Mouse (Mus musculus): Measurements from ENCODE around the gene Gpbar1. TPM values are rescaled to one million over a fixed set of nuclear protein-coding genes. Genes with fewer than 3 reads are reported as not detected.
"Not testable (repeated sequence)": the region's sequence is repeated elsewhere in the genome, so short reads cannot be mapped to it uniquely, and the experiment has no call there.

Gpbar1 gene
- polyA plus RNA-seq, 1 experiment from 2014 or later = 0.39 TPM

GRCm38 (mm10) chr1:74321396-74321795 lies 43.0 kb downstream of the Gpbar1 start:
- Histone ChIP-seq H3K27ac (ENCODE audit: low read length) (no peak overlapping the region), H3K36me3 (ENCODE audit: control insufficient read depth, insufficient read depth) (no peaks in the 10 kb centered on the region), H3K27me3 (ENCODE audit: control insufficient read depth, insufficient read depth, low read depth, low read length) (no peaks in the 10 kb centered on the region), H3K4me2 (ENCODE audit: low read depth, low read length) (no peak overlapping the region), H3K4me1 (ENCODE audit: control insufficient read depth, low read depth, low read length) (no peaks in the 10 kb centered on the region), H3K9ac (ENCODE audit: low read depth, low read length) (no peak overlapping the region), H3K9me3 (replicated peaks; ENCODE audit: control insufficient read depth, low read length) (no peaks in the 10 kb centered on the region), H3K4me3 (ENCODE audit: low read depth, low read length) (no peak overlapping the region)
- no peak for ATAC-seq (ENCODE audit: low read depth)
- WGBS (ENCODE audit: insufficient replicate concordance) = 49% methylated on average over 3 of the region's 3 CpGs

- not testable (repeated sequence) for H3K27me3 ChIP-seq (ENCODE audit: control insufficient read depth, insufficient read depth, low read depth, low read length); ATAC-seq (ENCODE audit: low read depth); H3K9me3 ChIP-seq (replicated peaks; ENCODE audit: control insufficient read depth, low read length); H3K4me3 ChIP-seq (ENCODE audit: low read depth, low read length); H3K4me2 ChIP-seq (ENCODE audit: low read depth, low read length); H3K9ac ChIP-seq (ENCODE audit: low read depth, low read length); H3K36me3 ChIP-seq (ENCODE audit: control insufficient read depth, insufficient read depth); H3K27ac ChIP-seq (ENCODE audit: low read length)
- H3K4me1 ChIP-seq (ENCODE audit: control insufficient read depth, low read depth, low read length) = peaks cover 14% of the 10 kb centered on the region
- 63% methylated on average over 2 of the region's 2 CpGs for WGBS (ENCODE audit: insufficient replicate concordance)
Observed at GRCm38 (mm10) chr1:74326916-74327315, 48.6 kb downstream of the Gpbar1 start.

Other genes starting within 250 kb of the Gpbar1 start
- gene Tns1, start 154.1 kb upstream of the Gpbar1 start, polyA plus RNA-seq (2015; fragmentation: Nextera tagmentation; extraction: Ambion mirVana) = 22.9 and 23.0 TPM in 2 replicates
- 0.14 TPM in 1 of 2 replicates, not detected in the other for gene Rufy4, start 153.0 kb upstream of the Gpbar1 start, polyA plus RNA-seq (2015; fragmentation: Nextera tagmentation; extraction: Ambion mirVana)
- 1.8 and 2.7 TPM in 2 replicates for gene Cxcr2, start 124.6 kb upstream of the Gpbar1 start, polyA plus RNA-seq (2015; fragmentation: Nextera tagmentation; extraction: Ambion mirVana)
- 0.07 TPM in 1 of 2 replicates, not detected in the other for gene Cxcr1, start 83.9 kb upstream of the Gpbar1 start, polyA plus RNA-seq (2015; fragmentation: Nextera tagmentation; extraction: Ambion mirVana)
- gene Arpc2, start 42.5 kb upstream of the Gpbar1 start, polyA plus RNA-seq (2015; fragmentation: Nextera tagmentation; extraction: Ambion mirVana) = 181 and 187 TPM in 2 replicates
- 95.6 and 97.5 TPM in 2 replicates for gene Aamp, start 6.2 kb downstream of the Gpbar1 start, polyA plus RNA-seq (2015; fragmentation: Nextera tagmentation; extraction: Ambion mirVana)
- 34.0 and 37.5 TPM in 2 replicates for gene Pnkd, start 6.4 kb downstream of the Gpbar1 start, polyA plus RNA-seq (2015; fragmentation: Nextera tagmentation; extraction: Ambion mirVana)
- 16.5 and 18.8 TPM in 2 replicates for gene Tmbim1, start 27.1 kb downstream of the Gpbar1 start, polyA plus RNA-seq (2015; fragmentation: Nextera tagmentation; extraction: Ambion mirVana)
- 0.05 and 0.08 TPM in 2 replicates for gene Catip, start 83.6 kb downstream of the Gpbar1 start, polyA plus RNA-seq (2015; fragmentation: Nextera tagmentation; extraction: Ambion mirVana)
- gene Slc11a1, start 96.6 kb downstream of the Gpbar1 start, polyA plus RNA-seq (2015; fragmentation: Nextera tagmentation; extraction: Ambion mirVana) = 17.4 and 17.9 TPM in 2 replicates
- 45.9 and 48.6 TPM in 2 replicates for gene Ctdsp1, start 113.0 kb downstream of the Gpbar1 start, polyA plus RNA-seq (2015; fragmentation: Nextera tagmentation; extraction: Ambion mirVana)
- 0.69 and 1.6 TPM in 2 replicates for gene Vil1, start 130.8 kb downstream of the Gpbar1 start, polyA plus RNA-seq (2015; fragmentation: Nextera tagmentation; extraction: Ambion mirVana)
- 27.2 and 28.9 TPM in 2 replicates for gene Cnot9, start 227.5 kb downstream of the Gpbar1 start, polyA plus RNA-seq (2015; fragmentation: Nextera tagmentation; extraction: Ambion mirVana)